Mouse (Mus musculus) neural tube, postnatal 0 days (tissue): ENCODE data around the gene B4galt3. TPM values are rescaled to one million over a fixed set of nuclear protein-coding genes. Genes with fewer than 3 reads are reported as not detected.

Experiments used
- polyA plus RNA-seq: library from polyadenylated mRNA; unstranded; fragments of >200 nt; fragmentation: Nextera tagmentation; extraction: Ambion mirVana; gene quantifications from 2 replicates; pipeline ENCODE4 v1.2.1, GENCODE M21; 2015

B4galt3 gene
- polyA plus RNA-seq: 73.7 and 82.5 TPM in 2 replicates

DNA sequence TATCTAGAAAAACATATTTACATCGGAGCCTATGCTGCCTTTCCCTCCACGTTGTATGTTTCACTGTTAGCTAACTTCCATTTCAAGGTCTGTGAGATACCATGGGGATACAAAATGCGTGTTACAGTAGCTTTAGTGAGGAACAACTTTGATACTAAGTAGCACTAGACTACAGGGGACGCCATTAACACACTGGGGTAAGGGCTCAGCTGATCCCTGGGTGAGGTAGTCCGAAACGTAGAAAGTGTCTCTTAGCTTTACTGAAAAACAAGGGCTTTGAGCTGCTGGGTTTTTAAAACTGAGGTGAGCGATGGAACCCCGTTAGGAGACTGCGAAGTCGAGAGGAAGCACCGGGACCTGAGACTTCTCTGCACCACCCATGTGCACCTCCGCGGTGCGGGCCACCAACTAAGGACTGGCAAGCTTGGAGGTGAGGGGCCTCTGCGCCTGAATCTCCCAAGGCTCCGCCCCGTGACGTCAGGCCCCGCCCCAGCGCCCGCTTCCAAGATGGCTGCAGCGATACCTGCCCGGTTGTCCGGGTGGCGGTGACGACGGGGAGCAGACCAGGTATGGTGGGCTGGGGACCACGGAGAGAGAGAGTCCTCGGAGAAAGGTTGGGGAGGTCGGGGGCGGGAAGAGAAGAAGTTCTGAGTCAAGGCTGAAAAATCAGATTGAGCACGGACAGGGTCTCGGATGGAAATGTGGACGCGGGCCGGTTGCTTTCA lies at the start of gene B4galt3:
TSS of gene B4galt3 (plus strand) at position 481 of the 725 bp plus-strand sequence.

DNA sequence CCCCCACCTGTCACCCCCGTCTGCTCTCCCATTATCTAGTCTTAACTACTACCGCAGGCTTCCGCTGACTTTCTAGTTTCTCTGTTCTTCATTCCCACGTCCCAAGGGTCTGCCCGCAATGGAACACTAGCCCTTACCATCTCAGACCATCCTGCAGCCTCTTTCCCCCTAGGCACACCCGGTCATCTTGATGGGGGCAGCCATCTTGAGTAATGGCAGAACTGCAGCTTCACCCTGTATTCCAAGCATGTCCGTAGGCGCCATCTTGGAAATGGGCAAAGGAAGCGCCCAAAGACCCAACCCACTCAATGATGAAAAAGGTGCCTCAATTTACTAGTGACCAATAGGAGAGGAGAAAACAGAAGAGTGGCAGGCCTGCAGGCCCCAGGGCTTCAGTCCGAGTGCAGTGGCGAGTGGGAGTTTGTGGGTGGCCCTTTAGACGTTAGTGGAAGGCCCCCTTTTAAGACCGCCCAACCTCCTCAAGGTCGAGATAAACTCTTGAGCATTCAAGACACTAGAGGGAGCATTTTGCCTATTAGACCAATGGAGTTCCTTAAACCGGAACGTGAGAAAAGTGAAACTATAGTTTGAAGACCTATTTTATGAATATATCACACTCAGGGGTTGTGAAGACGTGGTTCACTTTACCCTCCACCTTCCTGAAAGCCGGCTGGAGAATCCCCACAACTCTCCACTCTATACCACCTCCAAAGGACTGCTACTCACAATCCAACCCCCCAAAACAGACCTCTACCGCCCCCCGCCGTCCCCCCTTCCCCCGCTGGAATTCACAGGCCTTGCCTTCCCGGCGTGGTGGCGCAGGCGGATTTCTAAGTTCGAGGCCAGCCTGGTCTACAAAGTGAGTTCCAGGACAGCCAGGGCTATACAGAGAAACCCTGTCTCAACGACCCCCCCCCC lies 47.6 kb upstream of the B4galt3 start, which contains the start of gene Tomm40l:
TSS of gene Tomm40l (minus strand) at position 277 of the 918 bp plus-strand sequence.

DNA sequence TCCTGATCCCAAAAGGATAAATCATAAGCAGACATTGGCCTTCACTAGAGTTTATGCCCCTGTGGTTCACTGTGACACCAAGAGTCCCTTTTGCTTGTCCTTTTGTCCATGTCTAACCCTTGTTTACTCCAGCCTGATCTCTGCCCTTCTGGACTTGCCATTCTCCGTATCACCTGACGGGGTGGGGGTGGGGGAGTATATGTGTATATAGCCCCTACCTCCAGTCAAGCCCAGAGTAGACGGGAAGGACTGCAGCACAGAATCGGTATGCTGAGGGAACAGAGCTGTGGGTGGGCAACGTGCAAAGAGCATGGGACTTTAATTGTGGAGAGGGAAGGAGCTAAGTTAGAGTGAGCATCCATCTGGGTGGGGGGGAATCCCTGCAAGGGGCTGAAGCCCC lies 45.3 kb upstream of the B4galt3 start, which contains the start of gene Apoa2:
TSS of gene Apoa2 (plus strand) at position 198 of the 400 bp plus-strand sequence.

DNA sequence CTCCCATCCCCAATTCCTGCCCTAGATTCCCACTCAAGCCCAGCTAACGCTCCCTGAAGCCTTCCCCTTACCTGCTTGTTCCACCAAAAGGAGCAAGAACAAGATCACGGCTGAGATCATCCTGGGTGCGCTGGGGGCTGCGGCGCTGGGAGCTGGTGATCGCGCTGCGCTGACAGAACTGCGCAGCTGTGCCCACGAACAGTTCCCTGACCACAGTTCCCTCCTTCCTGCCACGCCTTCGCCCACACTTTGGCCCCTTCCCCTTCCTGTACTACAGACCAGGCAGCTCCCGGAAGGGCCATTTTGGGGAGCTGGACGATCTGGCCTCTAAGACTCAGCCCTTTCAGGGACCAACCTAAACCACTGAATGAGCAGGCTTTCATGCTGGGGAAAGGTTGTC lies 36.0 kb upstream of the B4galt3 start, which contains the start of gene Fcer1g:
TSS of gene Fcer1g (minus strand) at position 240 of the 400 bp plus-strand sequence.

DNA sequence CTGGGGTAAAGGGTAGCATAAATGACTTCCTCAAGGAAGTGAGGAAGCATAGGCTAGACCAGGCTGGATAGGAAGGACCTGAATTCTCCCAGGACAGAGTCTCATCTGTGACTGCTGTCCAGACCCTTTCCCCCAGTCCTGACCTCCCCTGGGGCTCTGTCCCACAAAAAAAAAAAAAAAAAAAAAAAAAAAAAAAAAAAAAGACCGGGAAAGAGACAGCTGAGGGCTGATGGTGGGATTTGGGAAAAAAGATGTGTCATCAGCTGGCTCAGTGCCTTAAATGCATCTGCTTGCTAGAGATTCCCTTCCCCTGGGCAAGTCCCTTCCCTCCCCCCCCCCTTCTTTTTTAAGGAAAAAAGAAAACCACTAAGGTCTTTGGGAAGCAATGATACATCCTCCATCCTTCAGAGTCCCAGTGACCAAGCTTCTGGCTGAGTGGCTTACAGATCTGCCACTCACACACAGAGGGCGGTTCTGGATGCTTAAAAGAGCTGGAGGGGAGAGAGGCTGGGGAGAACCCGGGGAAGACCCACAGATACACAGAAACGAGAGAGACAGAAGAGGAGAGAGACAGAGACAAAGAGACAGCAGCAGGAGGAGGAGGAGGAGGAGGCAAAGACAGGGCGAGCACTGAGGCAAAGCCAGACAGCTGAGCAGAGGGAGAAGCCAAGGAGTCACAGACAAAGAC lies 20.1 kb upstream of the B4galt3 start, which contains the start of gene Adamts4:
TSS of gene Adamts4 (plus strand) at position 509 of the 688 bp plus-strand sequence.

DNA sequence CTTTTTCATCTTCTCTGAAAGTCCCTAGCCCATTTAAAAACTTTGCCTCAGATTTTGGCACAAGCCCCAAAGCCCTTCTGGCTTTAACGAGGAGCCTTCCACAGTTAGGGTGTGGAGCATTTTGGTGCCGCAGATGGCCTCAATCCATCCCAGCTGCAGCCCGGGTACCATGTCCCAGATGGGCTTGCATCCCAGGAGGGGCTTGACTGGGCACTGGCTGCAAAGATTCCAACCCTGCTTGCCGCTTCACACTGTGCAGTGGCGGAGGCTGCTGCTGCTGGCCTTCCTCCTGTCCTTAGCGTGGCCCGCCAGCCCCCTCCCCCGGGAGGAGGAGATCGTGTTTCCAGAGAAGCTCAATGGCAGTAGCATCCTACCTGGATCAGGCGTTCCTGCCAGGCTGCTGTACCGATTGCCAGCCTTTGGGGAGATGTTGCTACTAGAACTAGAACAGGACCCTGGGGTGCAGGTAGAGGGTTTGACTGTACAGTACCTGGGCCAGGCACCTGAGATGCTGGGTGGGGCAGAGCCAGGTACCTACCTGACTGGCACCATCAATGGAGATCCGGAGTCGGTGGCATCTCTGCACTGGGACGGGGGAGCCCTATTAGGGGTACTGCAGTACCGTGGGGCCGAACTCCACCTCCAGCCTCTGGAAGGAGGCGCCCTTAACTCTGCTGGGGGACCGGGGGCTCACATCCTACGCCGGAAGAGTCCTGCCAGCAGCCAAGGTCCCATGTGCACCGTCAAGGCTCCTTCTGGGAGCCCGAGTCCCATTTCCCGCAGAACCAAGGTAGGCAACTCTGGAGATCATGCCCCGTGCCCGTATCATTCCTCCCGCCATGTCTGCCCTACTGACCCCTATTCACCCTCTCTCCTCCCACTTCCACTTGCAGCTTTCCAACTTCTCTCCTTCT lies 19.2 kb upstream of the B4galt3 start, which contains the start of gene Ndufs2:
TSS of gene Ndufs2 (minus strand) at position 709 of the 914 bp plus-strand sequence.

DNA sequence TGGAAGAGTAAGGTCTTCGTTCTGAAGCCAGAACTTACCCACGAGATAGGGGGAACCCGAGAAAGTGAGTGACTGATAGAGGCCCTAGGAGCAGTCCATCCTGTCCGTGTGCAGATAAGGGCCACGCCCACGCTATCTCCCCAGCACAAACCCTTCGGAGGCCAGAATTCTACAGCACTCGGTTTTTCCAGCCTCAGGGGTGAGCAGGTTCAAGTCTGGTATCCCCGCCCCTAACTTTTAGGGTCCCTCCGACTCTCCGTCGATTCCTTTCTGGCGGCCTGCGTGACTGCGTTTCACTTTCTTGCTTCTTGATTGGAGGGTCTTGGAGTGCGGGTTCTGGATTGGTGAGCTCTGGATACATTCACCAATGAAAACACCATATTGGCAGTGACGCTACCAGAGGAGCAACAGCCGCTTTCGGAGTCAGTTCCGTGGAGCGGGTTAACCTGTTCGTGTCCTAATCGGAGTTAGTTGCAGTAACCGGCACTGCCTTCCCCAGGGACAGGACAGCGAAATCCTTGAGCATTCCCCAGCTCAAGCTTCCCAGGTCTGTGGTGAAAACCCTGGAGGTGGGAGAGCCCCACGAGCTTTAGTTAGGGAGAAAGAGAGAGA lies 10.9 kb downstream of the B4galt3 start, which contains the start of gene Ppox:
TSS of gene Ppox (minus strand) at position 271 of the 612 bp plus-strand sequence.

DNA sequence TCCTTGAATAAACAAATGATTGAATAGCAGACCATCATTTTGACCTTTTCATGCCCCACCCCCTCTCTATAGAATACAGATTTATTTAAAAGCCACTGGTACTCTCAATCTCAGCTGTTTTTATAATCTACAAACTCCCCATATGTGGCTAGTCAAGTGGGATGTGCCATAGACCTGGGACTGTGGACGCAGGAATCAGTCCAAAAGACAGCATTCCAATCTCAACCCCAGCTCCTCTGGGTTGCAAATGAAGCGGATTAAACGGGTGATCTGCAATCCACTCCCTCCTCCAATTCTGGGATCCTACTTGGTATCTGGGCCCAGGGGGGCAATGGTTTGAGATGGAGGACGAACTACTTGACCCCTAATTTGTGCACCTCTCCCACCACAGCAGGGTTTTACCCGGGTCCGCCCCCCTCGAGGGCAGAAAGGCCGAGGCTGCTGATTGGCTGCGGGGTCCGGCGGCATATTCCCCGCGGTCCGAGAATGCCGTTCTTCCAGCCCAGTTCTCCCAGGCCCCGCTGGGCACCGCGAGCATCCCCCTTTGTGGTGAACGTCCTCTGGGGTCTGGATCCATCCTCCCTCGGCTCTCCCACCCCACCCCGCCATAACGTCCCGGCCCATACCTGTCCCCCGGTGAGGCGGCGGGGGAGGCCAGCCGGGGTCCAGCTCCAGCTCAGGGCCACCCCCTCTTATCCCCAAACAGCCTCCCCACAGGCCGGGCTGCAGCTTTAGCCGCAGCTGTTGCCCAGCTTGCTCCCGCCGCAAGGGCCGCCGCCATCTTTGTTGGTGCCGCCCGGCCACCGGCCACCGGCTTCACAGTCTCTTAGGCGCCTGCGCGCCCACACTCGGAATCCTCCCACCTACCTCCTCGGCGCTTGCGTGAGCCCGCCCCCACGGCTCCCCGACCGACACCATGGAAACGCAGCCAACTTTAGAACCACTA lies 17.3 kb downstream of the B4galt3 start, which contains the start of gene Usp21:
TSS of gene Usp21 (minus strand) at position 856 of the 946 bp plus-strand sequence.

DNA sequence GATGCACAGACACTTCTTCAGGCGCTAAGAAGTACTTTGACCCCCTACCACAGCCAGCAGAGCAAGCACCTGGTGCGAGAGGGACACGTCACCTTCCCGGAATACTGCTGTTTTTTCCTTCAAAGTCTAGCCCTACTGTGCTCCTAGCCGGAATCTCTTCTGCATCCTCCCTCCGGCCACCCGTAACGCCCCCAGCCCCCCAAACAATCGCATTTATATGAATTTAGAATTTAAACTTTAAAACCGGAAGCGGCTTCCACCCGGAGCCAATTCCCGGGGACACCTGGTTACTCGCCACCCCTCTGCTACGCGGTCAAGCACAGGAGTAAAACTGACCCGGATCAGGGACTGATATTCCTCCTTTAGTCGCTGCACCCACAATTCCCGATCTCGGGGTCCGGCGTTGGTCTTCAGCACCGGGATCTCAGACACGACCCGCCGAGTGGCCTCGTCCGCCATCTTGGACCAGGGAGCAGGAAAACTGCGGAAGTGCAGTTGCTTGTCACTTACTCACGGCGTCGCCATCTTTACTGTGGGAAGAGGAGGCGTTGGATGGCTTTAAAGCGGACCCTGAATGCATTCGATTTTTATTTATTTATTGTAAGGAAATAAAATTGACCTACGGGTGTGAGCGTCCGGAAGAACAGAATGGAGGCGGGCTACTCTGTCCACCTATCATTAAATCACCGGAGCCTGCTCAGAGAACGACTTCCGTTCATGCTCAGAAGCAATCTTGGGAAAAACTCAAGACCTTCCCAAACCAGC lies 24.4 kb downstream of the B4galt3 start, which contains the start of gene Ufc1:
TSS of gene Ufc1 (minus strand) at position 727 of the 765 bp plus-strand sequence.

Other genes starting within 250 kb of the B4galt3 start
- 20.3 and 21.7 TPM in 2 replicates for gene Fcgr3, start 205.4 kb upstream of the B4galt3 start, polyA plus RNA-seq
- 6.6 and 6.9 TPM in 2 replicates for gene Cfap126, start 156.4 kb upstream of the B4galt3 start, polyA plus RNA-seq
- gene Sdhc, start 119.7 kb upstream of the B4galt3 start, polyA plus RNA-seq: 300 and 349 TPM in 2 replicates
- 97.3 and 99.7 TPM in 2 replicates for gene Mpz, start 119.6 kb upstream of the B4galt3 start, polyA plus RNA-seq
- gene Pcp4l1, start 74.1 kb upstream of the B4galt3 start, polyA plus RNA-seq: 86.8 and 98.4 TPM in 2 replicates
- gene Nr1i3, start 56.4 kb upstream of the B4galt3 start, polyA plus RNA-seq: 0.27 and 0.43 TPM in 2 replicates
- 43.0 and 46.0 TPM in 2 replicates for gene Tomm40l, start 47.8 kb upstream of the B4galt3 start, polyA plus RNA-seq
- gene Apoa2, start 45.3 kb upstream of the B4galt3 start, polyA plus RNA-seq: 9.6 and 16.3 TPM in 2 replicates
- 44.9 and 51.8 TPM in 2 replicates for gene Fcer1g, start 36.0 kb upstream of the B4galt3 start, polyA plus RNA-seq
- 3.0 and 4.5 TPM in 2 replicates for gene Adamts4, start 19.9 kb upstream of the B4galt3 start, polyA plus RNA-seq
- 292 and 295 TPM in 2 replicates for gene Ndufs2, start 18.9 kb upstream of the B4galt3 start, polyA plus RNA-seq
- gene Ppox, start 10.9 kb downstream of the B4galt3 start, polyA plus RNA-seq: 27.3 and 34.9 TPM in 2 replicates
- 66.3 and 73.0 TPM in 2 replicates for gene Usp21, start 17.7 kb downstream of the B4galt3 start, polyA plus RNA-seq
- 136 and 151 TPM in 2 replicates for gene Ufc1, start 24.7 kb downstream of the B4galt3 start, polyA plus RNA-seq
- 36.3 and 36.4 TPM in 2 replicates for gene Dedd, start 58.8 kb downstream of the B4galt3 start, polyA plus RNA-seq
- gene Nit1, start 75.3 kb downstream of the B4galt3 start, polyA plus RNA-seq: 43.7 and 47.7 TPM in 2 replicates
- gene Pfdn2, start 75.3 kb downstream of the B4galt3 start, polyA plus RNA-seq: 137 and 153 TPM in 2 replicates
- gene Klhdc9, start 90.5 kb downstream of the B4galt3 start, polyA plus RNA-seq: 6.6 and 7.4 TPM in 2 replicates
- gene Nectin4, start 99.8 kb downstream of the B4galt3 start, polyA plus RNA-seq: 5.5 and 6.8 TPM in 2 replicates
- 0.90 and 0.92 TPM in 2 replicates for gene Arhgap30, start 118.6 kb downstream of the B4galt3 start, polyA plus RNA-seq
- gene Usf1, start 141.0 kb downstream of the B4galt3 start, polyA plus RNA-seq: 116 and 119 TPM in 2 replicates
- 2.3 and 2.7 TPM in 2 replicates for gene Tstd1, start 148.5 kb downstream of the B4galt3 start, polyA plus RNA-seq
- 16.2 and 18.1 TPM in 2 replicates for gene F11r, start 167.2 kb downstream of the B4galt3 start, polyA plus RNA-seq
- gene Alyref2, start 233.2 kb downstream of the B4galt3 start, polyA plus RNA-seq: 24.2 and 25.4 TPM in 2 replicates